Mouse (Mus musculus): ENCODE measurements at regions not wholly inside any gene's neighbourhood (a gene's known extent, or its start where the extent isn't known, plus 50 kb on each side); places are given as distances from the start of the nearest gene placed in this dataset.

- H3K4me2 ChIP-seq = no peak overlapping the region
- peak; percentile 18; the same call in 1 of the 2 replicates for ATAC-seq (ENCODE audit: low FRiP score)
Measured at GRCm38 (mm10) chr5:106170405-106170804, 287.6 kb downstream of the Barhl2 start.

GRCm38 (mm10) chr5:106167556-106167955 is 290.4 kb downstream of the Barhl2 start:
- H3K27me3 ChIP-seq = no peaks in the 10 kb centered on the region; the same call in 1 of the 2 replicates
- H3K36me3 ChIP-seq (replicated peaks) = no peaks in the 10 kb centered on the region
- H3K4me2 ChIP-seq = no peak overlapping the region
- no peak overlapping the region for H3K27ac ChIP-seq
- WGBS = 83% methylated on average over 11 of the region's 11 CpGs
- no peak overlapping the region for H3K9ac ChIP-seq
- no peak for ATAC-seq (ENCODE audit: low FRiP score)
- H3K4me1 ChIP-seq = peaks cover 10% of the 10 kb centered on the region
- H3K9me3 ChIP-seq = no peaks in the 10 kb centered on the region
- H3K4me3 ChIP-seq (replicated peaks) = no peak overlapping the region

More at GRCm38 (mm10) chr5:106170405-106170804, 287.6 kb downstream of the Barhl2 start:
- H3K27ac ChIP-seq = no peak overlapping the region
- H3K9me3 ChIP-seq = no peaks in the 10 kb centered on the region
- no peaks in the 10 kb centered on the region; the same call in 1 of the 2 replicates for H3K27me3 ChIP-seq
- peaks cover 13% of the 10 kb centered on the region for H3K4me1 ChIP-seq
- H3K4me3 ChIP-seq (replicated peaks) = no peak overlapping the region
- no peaks in the 10 kb centered on the region for H3K36me3 ChIP-seq (replicated peaks)
- WGBS = 92% methylated on average over 4 of the region's 4 CpGs
- H3K9ac ChIP-seq = no peak overlapping the region

GRCm38 (mm10) chr5:106166266-106166665 is 289.9 kb downstream of the Zfp326 start:
- 75% methylated on average over 5 of the region's 5 CpGs for WGBS
- no peaks in the 10 kb centered on the region; the same call in 1 of the 2 replicates for H3K4me1 ChIP-seq
- H3K4me3 ChIP-seq (replicated peaks) = no peak overlapping the region
- H3K9ac ChIP-seq = no peak overlapping the region
- no peak for ATAC-seq (ENCODE audit: low FRiP score)
- H3K4me2 ChIP-seq = no peak overlapping the region
- no peaks in the 10 kb centered on the region; the same call in 1 of the 2 replicates for H3K27me3 ChIP-seq
- H3K27ac ChIP-seq = no peak overlapping the region
- no peaks in the 10 kb centered on the region for H3K36me3 ChIP-seq (replicated peaks)
- H3K9me3 ChIP-seq = no peaks in the 10 kb centered on the region

GRCm38 (mm10) chr5:106164190-106164589 is 287.8 kb downstream of the Zfp326 start:
- Histone ChIP-seq H3K27ac (no peak overlapping the region), H3K4me3 (replicated peaks) (no peak overlapping the region), H3K36me3 (replicated peaks) (no peaks in the 10 kb centered on the region), H3K9ac (no peak overlapping the region), H3K4me2 (no peak overlapping the region), H3K4me1 (no peaks in the 10 kb centered on the region), H3K9me3 (no peaks in the 10 kb centered on the region), H3K27me3 (no peaks in the 10 kb centered on the region; the same call in 1 of the 2 replicates)
- ATAC-seq (ENCODE audit: low FRiP score) = no peak
- WGBS = 83% methylated on average over 8 of the region's 8 CpGs

GRCm38 (mm10) chr5:106162981-106163653 is 286.8 kb downstream of the Zfp326 start:
- Histone ChIP-seq H3K27me3 (no peaks in the 10 kb centered on the region; the same call in 1 of the 2 replicates), H3K36me3 (replicated peaks) (no peaks in the 10 kb centered on the region), H3K4me3 (replicated peaks) (no peak overlapping the region), H3K9me3 (no peaks in the 10 kb centered on the region), H3K27ac (peak overlapping the region; percentile 50), H3K4me2 (no peak overlapping the region), H3K4me1 (no peaks in the 10 kb centered on the region), H3K9ac (no peak overlapping the region)
- 0 out of 2 replicates have a peak, but pooled peaks have one; percentile 9 for ATAC-seq (ENCODE audit: low FRiP score)
- 50% methylated on average over 12 of the region's 12 CpGs for WGBS

- H3K4me2 ChIP-seq = no peak overlapping the region
- H3K27ac ChIP-seq = no peak overlapping the region
- no peaks in the 10 kb centered on the region for H3K4me1 ChIP-seq
- H3K4me3 ChIP-seq (replicated peaks) = no peak overlapping the region
- ATAC-seq (ENCODE audit: low FRiP score) = no peak
- no peak overlapping the region for H3K9ac ChIP-seq
- H3K27me3 ChIP-seq = no peaks in the 10 kb centered on the region
- H3K9me3 ChIP-seq = no peaks in the 10 kb centered on the region
- no peaks in the 10 kb centered on the region for H3K36me3 ChIP-seq (replicated peaks)
Measured at GRCm38 (mm10) chr5:106139109-106139508, 262.7 kb downstream of the Zfp326 start.

- Histone ChIP-seq H3K9me3 (no peaks in the 10 kb centered on the region), H3K27ac (no peak overlapping the region), H3K4me1 (peaks cover 9% of the 10 kb centered on the region; the same call in 1 of the 2 replicates), H3K27me3 (no peaks in the 10 kb centered on the region), H3K4me2 (no peak overlapping the region), H3K9ac (no peak overlapping the region), H3K36me3 (replicated peaks) (no peaks in the 10 kb centered on the region), H3K4me3 (replicated peaks) (no peak overlapping the region)
- ATAC-seq (ENCODE audit: low FRiP score) = no peak
- 75% methylated on average over 3 of the region's 3 CpGs for WGBS
Measured at GRCm38 (mm10) chr5:106122928-106123327, 246.6 kb downstream of the Zfp326 start.

- no peak for ATAC-seq (ENCODE audit: low FRiP score)
- Histone ChIP-seq H3K4me1 (peaks cover 8% of the 10 kb centered on the region; the same call in 1 of the 2 replicates), H3K9me3 (no peaks in the 10 kb centered on the region), H3K36me3 (replicated peaks) (no peaks in the 10 kb centered on the region), H3K27ac (no peak overlapping the region), H3K27me3 (no peaks in the 10 kb centered on the region), H3K4me2 (no peak overlapping the region), H3K9ac (no peak overlapping the region), H3K4me3 (replicated peaks) (no peak overlapping the region)
- WGBS = 73% methylated on average over 1 of the region's 1 CpGs
Measured at GRCm38 (mm10) chr5:106119584-106119983, 243.2 kb downstream of the Zfp326 start.

GRCm38 (mm10) chr5:106113186-106113585 is 236.8 kb downstream of the Zfp326 start:
- no peak overlapping the region for H3K27ac ChIP-seq
- no peak for ATAC-seq (ENCODE audit: low FRiP score)

GRCm38 (mm10) chr5:106108474-106108971 is 232.2 kb downstream of the Zfp326 start:
- Histone ChIP-seq H3K9me3 (no peaks in the 10 kb centered on the region), H3K9ac (no peak overlapping the region), H3K4me3 (replicated peaks) (no peak overlapping the region), H3K27ac (no peak overlapping the region), H3K4me2 (no peak overlapping the region), H3K27me3 (no peaks in the 10 kb centered on the region), H3K36me3 (replicated peaks) (no peaks in the 10 kb centered on the region), H3K4me1 (peaks cover 7% of the 10 kb centered on the region; the same call in 1 of the 2 replicates)
- WGBS = 83% methylated on average over 8 of the region's 8 CpGs
- no peak for ATAC-seq (ENCODE audit: low FRiP score)

More at GRCm38 (mm10) chr5:106113186-106113585, 236.8 kb downstream of the Zfp326 start:
- Histone ChIP-seq H3K4me3 (replicated peaks) (no peak overlapping the region), H3K9ac (no peak overlapping the region), H3K27me3 (no peaks in the 10 kb centered on the region), H3K4me2 (no peak overlapping the region), H3K4me1 (peaks cover 7% of the 10 kb centered on the region; the same call in 1 of the 2 replicates), H3K36me3 (replicated peaks) (no peaks in the 10 kb centered on the region), H3K9me3 (no peaks in the 10 kb centered on the region)
- WGBS = 87% methylated on average over 3 of the region's 3 CpGs

GRCm38 (mm10) chr5:106102255-106102654 is 225.9 kb downstream of the Zfp326 start:
- H3K9me3 ChIP-seq = no peaks in the 10 kb centered on the region
- H3K4me1 ChIP-seq = no peaks in the 10 kb centered on the region
- no peak overlapping the region for H3K9ac ChIP-seq
- H3K4me3 ChIP-seq (replicated peaks) = no peak overlapping the region
- no peak overlapping the region for H3K27ac ChIP-seq
- H3K4me2 ChIP-seq = no peak overlapping the region
- ATAC-seq (ENCODE audit: low FRiP score) = no peak
- WGBS = 68% methylated on average over 4 of the region's 4 CpGs
- H3K27me3 ChIP-seq = no peaks in the 10 kb centered on the region
- H3K36me3 ChIP-seq (replicated peaks) = no peaks in the 10 kb centered on the region

- no peak overlapping the region for H3K4me3 ChIP-seq (replicated peaks)
- H3K9ac ChIP-seq = no peak overlapping the region
- no peaks in the 10 kb centered on the region for H3K4me1 ChIP-seq
- H3K4me2 ChIP-seq = no peak overlapping the region
- no peak overlapping the region for H3K27ac ChIP-seq
- ATAC-seq (ENCODE audit: low FRiP score) = no peak
- no peaks in the 10 kb centered on the region for H3K36me3 ChIP-seq (replicated peaks)
- 85% methylated on average over 8 of the region's 8 CpGs for WGBS
- no peaks in the 10 kb centered on the region for H3K27me3 ChIP-seq
- no peaks in the 10 kb centered on the region for H3K9me3 ChIP-seq
Measured at GRCm38 (mm10) chr5:106098887-106099286, 222.5 kb downstream of the Zfp326 start.

- H3K27ac ChIP-seq = no peak overlapping the region
- H3K36me3 ChIP-seq (replicated peaks) = no peaks in the 10 kb centered on the region
- no peak overlapping the region for H3K9ac ChIP-seq
- H3K27me3 ChIP-seq = no peaks in the 10 kb centered on the region
- H3K9me3 ChIP-seq = no peaks in the 10 kb centered on the region
- no peaks in the 10 kb centered on the region for H3K4me1 ChIP-seq
- no peak overlapping the region for H3K4me2 ChIP-seq
- WGBS = 79% methylated on average over 7 of the region's 7 CpGs
- H3K4me3 ChIP-seq (replicated peaks) = no peak overlapping the region
- ATAC-seq (ENCODE audit: low FRiP score) = no peak
Measured at GRCm38 (mm10) chr5:106089332-106089731, 213.0 kb downstream of the Zfp326 start.

Measured in forebrain, embryonic 12.5 days (tissue).